Mouse (Mus musculus): ENCODE results near the gene Apopt1. TPM values are rescaled to one million over a fixed set of nuclear protein-coding genes. Genes with fewer than 3 reads are reported as not detected.
"Not testable (repeated sequence)": the region's sequence is repeated elsewhere in the genome, so short reads cannot be mapped to it uniquely, and the experiment has no call there.

Gene Apopt1
- polyA plus RNA-seq, 1 experiment from 2014 or later, result 57.4 TPM

- Histone ChIP-seq H3K27ac (no peak overlapping the region), H3K4me1 (peaks cover 8% of the 10 kb centered on the region; the same call in 1 of the 2 replicates), H3K9me3 (replicated peaks) (no peaks in the 10 kb centered on the region), H3K27me3 (ENCODE audit: low read depth, poor library complexity, severe bottlenecking) (no peaks in the 10 kb centered on the region), H3K4me3 (no peak overlapping the region), H3K36me3 (peaks cover 69% of the 10 kb centered on the region)
- no peak for DNase-seq (ENCODE audit: low spot score)
- 75% methylated on average over 12 of the region's 12 CpGs for WGBS
Observed at GRCm38 (mm10) chr12:111725338-111726121, 12.5 kb downstream of the Apopt1 start.

GRCm38 (mm10) chr12:111726122-111726463, 13.0 kb downstream of the Apopt1 start:
- Histone ChIP-seq H3K4me1 (peaks cover 8% of the 10 kb centered on the region; the same call in 1 of the 2 replicates), H3K4me3 (no peak overlapping the region), H3K27ac (no peak overlapping the region), H3K36me3 (peaks cover 69% of the 10 kb centered on the region), H3K9me3 (replicated peaks) (no peaks in the 10 kb centered on the region), H3K27me3 (ENCODE audit: low read depth, poor library complexity, severe bottlenecking) (no peaks in the 10 kb centered on the region)
- 79% methylated on average over 4 of the region's 4 CpGs for WGBS
- DNase-seq (ENCODE audit: low spot score), result no peak

GRCm38 (mm10) chr12:111727956-111728355, 14.9 kb downstream of the Apopt1 start:
- 97% methylated on average over 1 of the region's 1 CpGs for WGBS

GRCm38 (mm10) chr12:111731822-111732807, 19.1 kb downstream of the Apopt1 start:
- peak; percentile 93 for DNase-seq (ENCODE audit: low spot score)
- Histone ChIP-seq H3K9me3 (replicated peaks) (no peaks in the 10 kb centered on the region), H3K4me3 (no peak overlapping the region), H3K4me1 (peaks cover 13% of the 10 kb centered on the region), H3K27me3 (ENCODE audit: low read depth, poor library complexity, severe bottlenecking) (no peaks in the 10 kb centered on the region), H3K36me3 (peaks cover 34% of the 10 kb centered on the region), H3K27ac (peak overlapping the region; percentile 51)
- 33% methylated on average over 30 of the region's 30 CpGs for WGBS

More at GRCm38 (mm10) chr12:111727956-111728355, 14.9 kb downstream of the Apopt1 start:
- Histone ChIP-seq H3K9me3 (replicated peaks) (no peaks in the 10 kb centered on the region), H3K36me3 (peaks cover 73% of the 10 kb centered on the region), H3K27ac (no peak overlapping the region), H3K4me3 (no peak overlapping the region), H3K4me1 (peaks cover 21% of the 10 kb centered on the region), H3K27me3 (ENCODE audit: low read depth, poor library complexity, severe bottlenecking) (no peaks in the 10 kb centered on the region)
- no peak for DNase-seq (ENCODE audit: low spot score)

- whole genome bisulfite sequencing, result 71% methylated on average over 5 of the region's 5 CpGs
- H3K27me3 ChIP-seq (ENCODE audit: low read depth, poor library complexity, severe bottlenecking), result no peaks in the 10 kb centered on the region
- no peaks in the 10 kb centered on the region for H3K9me3 ChIP-seq (replicated peaks)
- H3K4me1 ChIP-seq, result peaks cover 13% of the 10 kb centered on the region
- no peak for DNase-seq (ENCODE audit: low spot score)
- H3K4me3 ChIP-seq, result no peak overlapping the region
- peak overlapping the region; percentile 51 for H3K27ac ChIP-seq
- H3K36me3 ChIP-seq, result peaks cover 28% of the 10 kb centered on the region
Observed at GRCm38 (mm10) chr12:111732921-111733320, 19.9 kb downstream of the Apopt1 start.

GRCm38 (mm10) chr12:111734912-111735311, 21.9 kb downstream of the Apopt1 start:
- WGBS, result 90% methylated on average over 3 of the region's 3 CpGs
- no peaks in the 10 kb centered on the region for H3K27me3 ChIP-seq (ENCODE audit: low read depth, poor library complexity, severe bottlenecking)
- no peak overlapping the region for H3K4me3 ChIP-seq
- no peak overlapping the region for H3K27ac ChIP-seq
- no peaks in the 10 kb centered on the region for H3K9me3 ChIP-seq (replicated peaks)
- H3K36me3 ChIP-seq, result peaks cover 13% of the 10 kb centered on the region
- DNase-seq (ENCODE audit: low spot score), result no peak
- peaks cover 13% of the 10 kb centered on the region for H3K4me1 ChIP-seq

GRCm38 (mm10) chr12:111736676-111737075, 23.6 kb downstream of the Apopt1 start:
- not testable (repeated sequence) for DNase-seq (ENCODE audit: low spot score); H3K27ac ChIP-seq; H3K9me3 ChIP-seq (replicated peaks); H3K36me3 ChIP-seq; H3K27me3 ChIP-seq (ENCODE audit: low read depth, poor library complexity, severe bottlenecking); H3K4me3 ChIP-seq
- peaks cover 21% of the 10 kb centered on the region for H3K4me1 ChIP-seq
- WGBS, result 88% methylated on average over 8 of the region's 8 CpGs

GRCm38 (mm10) chr12:111737370-111737769, 24.3 kb downstream of the Apopt1 start:
- Histone ChIP-seq H3K9me3 (replicated peaks) (no peaks in the 10 kb centered on the region), H3K4me1 (peaks cover 14% of the 10 kb centered on the region), H3K36me3 (0 out of 2 replicates have a peak, but pooled peaks cover 2% of the 10 kb centered on the region), H3K27me3 (ENCODE audit: low read depth, poor library complexity, severe bottlenecking) (no peaks in the 10 kb centered on the region), H3K4me3 (no peak overlapping the region), H3K27ac (no peak overlapping the region)
- WGBS, result 70% methylated on average over 9 of the region's 9 CpGs
- no peak for DNase-seq (ENCODE audit: low spot score)

GRCm38 (mm10) chr12:111738754-111739153, 25.7 kb downstream of the Apopt1 start:
- Histone ChIP-seq H3K36me3 (0 out of 2 replicates have a peak, but pooled peaks cover 2% of the 10 kb centered on the region), H3K4me3 (no peak overlapping the region), H3K4me1 (peaks cover 11% of the 10 kb centered on the region), H3K9me3 (replicated peaks) (no peaks in the 10 kb centered on the region), H3K27me3 (ENCODE audit: low read depth, poor library complexity, severe bottlenecking) (no peaks in the 10 kb centered on the region), H3K27ac (no peak overlapping the region)
- 12% methylated on average over 3 of the region's 3 CpGs for WGBS
- peak; percentile 64 for DNase-seq (ENCODE audit: low spot score)

- DNase-seq (ENCODE audit: low spot score), result no peak
- WGBS, result 49% methylated on average over 8 of the region's 8 CpGs
- no peak overlapping the region for H3K27ac ChIP-seq
- H3K36me3 ChIP-seq, result 0 out of 2 replicates have a peak, but pooled peaks cover 2% of the 10 kb centered on the region
- peaks cover 17% of the 10 kb centered on the region for H3K4me1 ChIP-seq
- no peak overlapping the region for H3K4me3 ChIP-seq
- H3K9me3 ChIP-seq (replicated peaks), result no peaks in the 10 kb centered on the region
- H3K27me3 ChIP-seq (ENCODE audit: low read depth, poor library complexity, severe bottlenecking), result no peaks in the 10 kb centered on the region
Observed at GRCm38 (mm10) chr12:111741338-111741737, 28.3 kb downstream of the Apopt1 start.

GRCm38 (mm10) chr12:111743419-111743818, 30.4 kb downstream of the Apopt1 start:
- no peaks in the 10 kb centered on the region for H3K36me3 ChIP-seq
- H3K27ac ChIP-seq, result no peak overlapping the region
- no peak overlapping the region for H3K4me3 ChIP-seq
- H3K4me1 ChIP-seq, result peaks cover 19% of the 10 kb centered on the region
- DNase-seq (ENCODE audit: low spot score), result no peak
- 73% methylated on average over 2 of the region's 2 CpGs for WGBS
- H3K27me3 ChIP-seq (ENCODE audit: low read depth, poor library complexity, severe bottlenecking), result no peaks in the 10 kb centered on the region
- no peaks in the 10 kb centered on the region for H3K9me3 ChIP-seq (replicated peaks)

GRCm38 (mm10) chr12:111743981-111744423, 30.9 kb downstream of the Apopt1 start:
- Histone ChIP-seq H3K9me3 (replicated peaks) (no peaks in the 10 kb centered on the region), H3K36me3 (no peaks in the 10 kb centered on the region), H3K4me3 (no peak overlapping the region), H3K27ac (no peak overlapping the region), H3K4me1 (peaks cover 19% of the 10 kb centered on the region), H3K27me3 (ENCODE audit: low read depth, poor library complexity, severe bottlenecking) (no peaks in the 10 kb centered on the region)
- WGBS, result 84% methylated on average over 11 of the region's 11 CpGs
- no peak for DNase-seq (ENCODE audit: low spot score)

- no peak overlapping the region for H3K27ac ChIP-seq
Observed at GRCm38 (mm10) chr12:111745274-111745673, 32.2 kb downstream of the Apopt1 start.

More at GRCm38 (mm10) chr12:111745274-111745673, 32.2 kb downstream of the Apopt1 start:
- H3K27me3 ChIP-seq (ENCODE audit: low read depth, poor library complexity, severe bottlenecking), result no peaks in the 10 kb centered on the region
- H3K9me3 ChIP-seq (replicated peaks), result no peaks in the 10 kb centered on the region
- DNase-seq (ENCODE audit: low spot score), result no peak
- no peaks in the 10 kb centered on the region for H3K36me3 ChIP-seq
- H3K4me3 ChIP-seq, result no peak overlapping the region
- peaks cover 21% of the 10 kb centered on the region for H3K4me1 ChIP-seq
- WGBS, result 79% methylated on average over 6 of the region's 6 CpGs

Data from limb, embryonic 10.5 days (tissue).